Mouse (Mus musculus) neural tube, embryonic 12.5 days (tissue): Measurements from ENCODE around the gene Camta1. TPM values are rescaled to one million over a fixed set of nuclear protein-coding genes. Genes with fewer than 3 reads are reported as not detected.

Experiments used
- ATAC-seq: fragments of 200-750 bp; cut with Nextera tagmentation; 2 replicates; pipeline ENCODE4 v1.8.0; 2017; ENCODE audit warnings: low read depth, mild to moderate bottlenecking, moderate TSS enrichment, moderate library complexity; ENCODE audit not compliant: low FRiP score
- H3K27ac ChIP-seq: fragments of 300-500 bp; sonication (generic); 2 replicates; pipeline ENCODE4 v1.5.1; 2016
- H3K27me3 ChIP-seq: fragments of 300-500 bp; sonication (generic); replicated peaks from 2 replicates; pipeline ENCODE4 v1.6.1; 2016; ENCODE audit warnings: mild to moderate bottlenecking
- H3K36me3 ChIP-seq: fragments of 300-500 bp; sonication (generic); 2 replicates; pipeline ENCODE4 v1.6.1; 2016; ENCODE audit warnings: mild to moderate bottlenecking
- H3K4me1 ChIP-seq: fragments of 300-500 bp; sonication (generic); 2 replicates; pipeline ENCODE4 v1.6.1; 2016
- H3K4me2 ChIP-seq: fragments of 300-500 bp; sonication (generic); replicated peaks from 2 replicates; pipeline ENCODE4 v1.6.1; 2016; ENCODE audit warnings: mild to moderate bottlenecking
- H3K4me3 ChIP-seq: fragments of 300-500 bp; sonication (generic); 2 replicates; pipeline ENCODE4 v1.5.1; 2016
- H3K9ac ChIP-seq: fragments of 300-500 bp; sonication (generic); 2 replicates; pipeline ENCODE4 v1.6.1; 2016; ENCODE audit warnings: mild to moderate bottlenecking
- H3K9me3 ChIP-seq: fragments of 300-500 bp; sonication (generic); 2 replicates; pipeline ENCODE4 v1.6.1; 2016; ENCODE audit warnings: mild to moderate bottlenecking
- whole genome bisulfite sequencing: fragments of 180-500 bp; shearing (Covaris S2); methylation state at CpG from one replicate; pipeline ENCODE4 v1.1.7; 2016; 5-methylcytosine and 5-hydroxymethylcytosine counted together
- polyA plus RNA-seq: library from polyadenylated mRNA; unstranded; fragments of >200 nt; fragmentation: Nextera tagmentation; extraction: Ambion mirVana; gene quantifications from 2 replicates; pipeline ENCODE4 v1.2.1, GENCODE M21; 2016

Camta1 gene
- polyA plus RNA-seq, 1 experiment from 2014 or later = 164 TPM

GRCm38 (mm10) chr4:151770697-151771096 lies 91.0 kb downstream of the Camta1 start:
- no peak overlapping the region for H3K4me2 ChIP-seq
- ATAC-seq = no peak
- no peak overlapping the region for H3K27ac ChIP-seq
- no peaks in the 10 kb centered on the region for H3K27me3 ChIP-seq
- H3K9me3 ChIP-seq = no peaks in the 10 kb centered on the region
- no peaks in the 10 kb centered on the region for H3K36me3 ChIP-seq
- peaks cover 2% of the 10 kb centered on the region; the same call in 1 of the 2 replicates for H3K4me1 ChIP-seq
- no peak overlapping the region for H3K9ac ChIP-seq
- H3K4me3 ChIP-seq = no peak overlapping the region
- WGBS = 61% methylated on average over 5 of the region's 5 CpGs

- no peak overlapping the region for H3K9ac ChIP-seq
- H3K4me2 ChIP-seq = no peak overlapping the region
- no peaks in the 10 kb centered on the region for H3K36me3 ChIP-seq
- 83% methylated on average over 4 of the region's 4 CpGs for WGBS
- H3K27me3 ChIP-seq = no peaks in the 10 kb centered on the region
- H3K4me1 ChIP-seq = peaks cover 7% of the 10 kb centered on the region; the same call in 1 of the 2 replicates
- H3K27ac ChIP-seq = no peak overlapping the region
- no peaks in the 10 kb centered on the region for H3K9me3 ChIP-seq
- ATAC-seq = no peak
- H3K4me3 ChIP-seq = no peak overlapping the region
These were observed 93.9 kb downstream of the Camta1 start for GRCm38 (mm10) chr4:151767786-151768185.

GRCm38 (mm10) chr4:151767361-151767760 lies 94.3 kb downstream of the Camta1 start:
- Histone ChIP-seq H3K9me3 (no peaks in the 10 kb centered on the region), H3K9ac (no peak overlapping the region), H3K27me3 (no peaks in the 10 kb centered on the region), H3K36me3 (no peaks in the 10 kb centered on the region), H3K4me2 (no peak overlapping the region), H3K27ac (no peak overlapping the region), H3K4me3 (no peak overlapping the region), H3K4me1 (peaks cover 7% of the 10 kb centered on the region; the same call in 1 of the 2 replicates)
- no peak for ATAC-seq
- 92% methylated on average over 8 of the region's 8 CpGs for WGBS

- H3K4me1 ChIP-seq = 0 out of 2 replicates have a peak, but pooled peaks cover 6% of the 10 kb centered on the region
- no peak overlapping the region for H3K4me3 ChIP-seq
- WGBS = 68% methylated on average over 4 of the region's 4 CpGs
- no peak for ATAC-seq
- H3K27ac ChIP-seq = no peak overlapping the region
- H3K9me3 ChIP-seq = no peaks in the 10 kb centered on the region
- H3K9ac ChIP-seq = no peak overlapping the region
- H3K36me3 ChIP-seq = no peaks in the 10 kb centered on the region
- no peaks in the 10 kb centered on the region for H3K27me3 ChIP-seq
- H3K4me2 ChIP-seq = no peak overlapping the region
These were observed 96.3 kb downstream of the Camta1 start for GRCm38 (mm10) chr4:151765376-151765775.

GRCm38 (mm10) chr4:151763928-151764327 lies 97.7 kb downstream of the Camta1 start:
- 50% methylated on average over 6 of the region's 6 CpGs for WGBS
- ATAC-seq = no peak

GRCm38 (mm10) chr4:151759095-151759494 lies 102.6 kb downstream of the Camta1 start:
- no peak overlapping the region for H3K4me2 ChIP-seq
- H3K27me3 ChIP-seq = no peaks in the 10 kb centered on the region
- no peaks in the 10 kb centered on the region for H3K36me3 ChIP-seq
- H3K4me3 ChIP-seq = no peak overlapping the region
- whole genome bisulfite sequencing = 72% methylated on average over 2 of the region's 2 CpGs
- 0 out of 2 replicates have a peak overlapping the region, but pooled peaks have one; percentile 7 for H3K27ac ChIP-seq
- H3K4me1 ChIP-seq = peaks cover 20% of the 10 kb centered on the region
- H3K9ac ChIP-seq = no peak overlapping the region
- H3K9me3 ChIP-seq = no peaks in the 10 kb centered on the region
- no peak for ATAC-seq

More at GRCm38 (mm10) chr4:151763928-151764327, 97.7 kb downstream of the Camta1 start:
- Histone ChIP-seq H3K4me2 (no peak overlapping the region), H3K9ac (no peak overlapping the region), H3K4me3 (no peak overlapping the region), H3K36me3 (no peaks in the 10 kb centered on the region), H3K9me3 (no peaks in the 10 kb centered on the region), H3K27ac (no peak overlapping the region), H3K27me3 (no peaks in the 10 kb centered on the region), H3K4me1 (0 out of 2 replicates have a peak, but pooled peaks cover 6% of the 10 kb centered on the region)

GRCm38 (mm10) chr4:151758337-151758736 lies 103.3 kb downstream of the Camta1 start:
- H3K9me3 ChIP-seq = no peaks in the 10 kb centered on the region
- no peak overlapping the region for H3K27ac ChIP-seq
- ATAC-seq = no peak
- no peak overlapping the region for H3K4me2 ChIP-seq
- 94% methylated on average over 13 of the region's 13 CpGs for WGBS
- no peak overlapping the region for H3K9ac ChIP-seq
- peaks cover 26% of the 10 kb centered on the region for H3K4me1 ChIP-seq
- H3K4me3 ChIP-seq = no peak overlapping the region
- H3K36me3 ChIP-seq = no peaks in the 10 kb centered on the region
- no peaks in the 10 kb centered on the region for H3K27me3 ChIP-seq

GRCm38 (mm10) chr4:151757261-151757660 lies 104.4 kb downstream of the Camta1 start:
- peaks cover 35% of the 10 kb centered on the region for H3K4me1 ChIP-seq
- no peak overlapping the region for H3K27ac ChIP-seq
- H3K9ac ChIP-seq = no peak overlapping the region
- H3K9me3 ChIP-seq = no peaks in the 10 kb centered on the region
- no peak overlapping the region for H3K4me2 ChIP-seq
- no peak overlapping the region for H3K4me3 ChIP-seq
- WGBS = 98% methylated on average over 3 of the region's 3 CpGs
- no peaks in the 10 kb centered on the region for H3K36me3 ChIP-seq
- ATAC-seq = no peak
- no peaks in the 10 kb centered on the region for H3K27me3 ChIP-seq

GRCm38 (mm10) chr4:151756400-151756799 lies 105.3 kb downstream of the Camta1 start:
- H3K36me3 ChIP-seq = no peaks in the 10 kb centered on the region
- WGBS = 34% methylated on average over 10 of the region's 10 CpGs
- 0 out of 2 replicates have a peak, but pooled peaks have one; percentile 54 for ATAC-seq
- no peak overlapping the region for H3K4me3 ChIP-seq
- H3K9ac ChIP-seq = no peak overlapping the region
- H3K4me2 ChIP-seq = no peak overlapping the region
- no peaks in the 10 kb centered on the region for H3K27me3 ChIP-seq
- H3K4me1 ChIP-seq = peaks cover 40% of the 10 kb centered on the region
- no peak overlapping the region for H3K27ac ChIP-seq
- H3K9me3 ChIP-seq = no peaks in the 10 kb centered on the region

GRCm38 (mm10) chr4:151753231-151753630 lies 108.4 kb downstream of the Camta1 start:
- Histone ChIP-seq H3K36me3 (no peaks in the 10 kb centered on the region), H3K4me1 (peaks cover 40% of the 10 kb centered on the region), H3K9me3 (no peaks in the 10 kb centered on the region), H3K27me3 (no peaks in the 10 kb centered on the region), H3K27ac (no peak overlapping the region), H3K4me2 (no peak overlapping the region), H3K4me3 (no peak overlapping the region), H3K9ac (no peak overlapping the region)
- no peak for ATAC-seq
- 80% methylated on average over 10 of the region's 10 CpGs for WGBS

GRCm38 (mm10) chr4:151752551-151752950 lies 109.1 kb downstream of the Camta1 start:
- peaks cover 40% of the 10 kb centered on the region for H3K4me1 ChIP-seq

GRCm38 (mm10) chr4:151751270-151751945 lies 110.3 kb downstream of the Camta1 start:
- WGBS = 89% methylated on average over 15 of the region's 15 CpGs
- no peak overlapping the region for H3K4me3 ChIP-seq
- H3K9me3 ChIP-seq = no peaks in the 10 kb centered on the region
- H3K36me3 ChIP-seq = no peaks in the 10 kb centered on the region
- H3K9ac ChIP-seq = no peak overlapping the region
- no peak overlapping the region for H3K27ac ChIP-seq
- ATAC-seq = no peak
- peaks cover 36% of the 10 kb centered on the region for H3K4me1 ChIP-seq
- no peaks in the 10 kb centered on the region for H3K27me3 ChIP-seq
- no peak overlapping the region for H3K4me2 ChIP-seq

More at GRCm38 (mm10) chr4:151752551-151752950, 109.1 kb downstream of the Camta1 start:
- Histone ChIP-seq H3K9me3 (no peaks in the 10 kb centered on the region), H3K36me3 (no peaks in the 10 kb centered on the region), H3K4me2 (no peak overlapping the region), H3K4me3 (no peak overlapping the region), H3K9ac (no peak overlapping the region), H3K27me3 (no peaks in the 10 kb centered on the region), H3K27ac (no peak overlapping the region)
- 55% methylated on average over 7 of the region's 7 CpGs for WGBS
- ATAC-seq = no peak

GRCm38 (mm10) chr4:151747723-151748122 lies 114.0 kb downstream of the Camta1 start:
- 88% methylated on average over 6 of the region's 6 CpGs for WGBS
- Histone ChIP-seq H3K9ac (no peak overlapping the region), H3K4me1 (peaks cover 9% of the 10 kb centered on the region), H3K9me3 (no peaks in the 10 kb centered on the region), H3K27me3 (no peaks in the 10 kb centered on the region), H3K4me2 (no peak overlapping the region), H3K36me3 (no peaks in the 10 kb centered on the region), H3K4me3 (no peak overlapping the region), H3K27ac (no peak overlapping the region)
- ATAC-seq = no peak
